ENCODE assay signal across 10 mouse cellular contexts in genomic region chr13:114885171-114885570, GRCm38 (mm10). TPM values are rescaled to one million over a fixed set of nuclear protein-coding genes. Genes with fewer than 3 reads are reported as not detected.
DNase-seq lines count a peak whose midpoint lies in the region; ATAC-seq and TF ChIP-seq lines count a peak whose summit lies in the region.
"Had no signal": no experiment of that assay in that cellular context is flagged by ENCODE, and none has a peak within 500 bp of the region (broad histone marks: within the 10 kb centered on the region; RNA-seq: fewer than 3 reads in every experiment).

No protein-coding gene starts in this region.

- no peaks in the 10 kb centered on the region for H3K36me3 ChIP-seq in kidney, embryonic 16.5 days (ENCODE audit: insufficient read depth, low read length)
- no peaks in the 10 kb centered on the region for H3K36me3 ChIP-seq in liver, embryonic 16.5 days (ENCODE audit: control insufficient read depth, insufficient read depth)
- no peaks in the 10 kb centered on the region for H3K36me3 ChIP-seq in splenic B cell, adult 2 months (ENCODE audit: control insufficient read depth, insufficient read depth, low read length, poor library complexity, severe bottlenecking)
- no peaks in the 10 kb centered on the region for H3K36me3 ChIP-seq in thymus, adult 2 months (ENCODE audit: control insufficient read depth, insufficient read depth, low read length)

- ATAC-seq in kidney, embryonic 16.5 days (ENCODE audit: low FRiP score, low TSS enrichment): no peak
- peak; percentile 24; the same call in 1 of the 2 replicates for ATAC-seq in liver, embryonic 16.5 days (ENCODE audit: low read depth)

- DNase-seq in adrenal gland, adult 2 months: peak; percentile 9
- DNase-seq in adrenal gland, adult 18-20 months (ENCODE audit: low spot score in 2 of 2): no peak
- DNase-seq in kidney, adult 11 months: no peak
- peak; percentile 16 for DNase-seq in splenic B cell, adult 2 months (ENCODE audit: low read depth, low spot score)
- DNase-seq in thymus, adult 2 months: no peak
- DNase-seq in T-cell, adult 2 months (ENCODE audit: low spot score): no peak
- DNase-seq: cerebellum, adult 18-20 months; heart, adult 18-20 months had no signal

- 0 out of 2 replicates have a peak overlapping the region, but pooled peaks have one; percentile 2 for H3K27ac ChIP-seq in kidney, embryonic 16.5 days (ENCODE audit: low read length)
- no peak overlapping the region for H3K27ac ChIP-seq in liver, embryonic 16.5 days (ENCODE audit: low read length)
- H3K27ac ChIP-seq in thymus, adult 2 months (ENCODE audit: control insufficient read depth, insufficient read depth, low read length): no peak overlapping the region

- no peaks in the 10 kb centered on the region for H3K27me3 ChIP-seq in kidney, embryonic 16.5 days (ENCODE audit: insufficient read depth, low read length)
- H3K27me3 ChIP-seq in liver, embryonic 16.5 days (ENCODE audit: control insufficient read depth, insufficient read depth, low read depth, low read length): no peaks in the 10 kb centered on the region
- H3K27me3 ChIP-seq in splenic B cell, adult 2 months (ENCODE audit: control insufficient read depth, insufficient read depth, low read length, poor library complexity, severe bottlenecking): no peaks in the 10 kb centered on the region
- no peaks in the 10 kb centered on the region for H3K27me3 ChIP-seq in thymus, adult 2 months (ENCODE audit: control insufficient read depth, insufficient read depth, low read length)

- no peak overlapping the region for H3K9ac ChIP-seq in kidney, embryonic 16.5 days (replicated peaks; ENCODE audit: low read length)
- H3K9ac ChIP-seq in liver, embryonic 16.5 days (ENCODE audit: low read depth, low read length): no peak overlapping the region

- H3K4me2 ChIP-seq in kidney, embryonic 16.5 days (replicated peaks; ENCODE audit: low read depth, low read length): no peak overlapping the region
- H3K4me2 ChIP-seq in liver, embryonic 16.5 days (ENCODE audit: low read depth, low read length): no peak overlapping the region

- no peaks in the 10 kb centered on the region for H3K9me3 ChIP-seq in kidney, embryonic 16.5 days (ENCODE audit: low read length)
- no peaks in the 10 kb centered on the region for H3K9me3 ChIP-seq in liver, embryonic 16.5 days (replicated peaks; ENCODE audit: control insufficient read depth, low read length)

- no peaks in the 10 kb centered on the region for H3K4me1 ChIP-seq in kidney, embryonic 16.5 days (ENCODE audit: insufficient read depth, low read length)
- H3K4me1 ChIP-seq in liver, embryonic 16.5 days (ENCODE audit: control insufficient read depth, low read depth, low read length): no peaks in the 10 kb centered on the region; the same call in 1 of the 2 replicates
- no peaks in the 10 kb centered on the region for H3K4me1 ChIP-seq in thymus, adult 2 months (replicated peaks; ENCODE audit: control insufficient read depth, insufficient read depth, low read length)

- 64% methylated on average over 9 of the region's 9 CpGs for WGBS in kidney, embryonic 16.5 days
- 13% methylated on average over 9 of the region's 9 CpGs for WGBS in liver, embryonic 16.5 days (ENCODE audit: insufficient replicate concordance)
- 67% methylated on average over 9 of the region's 9 CpGs for WGBS in thymus, adult 2 months

- no peak for TF ChIP-seq CTCF in thymus, adult 2 months (IDR thresholded peaks at IDR 0.05; ENCODE audit: borderline replicate concordance, control insufficient read depth, extremely low read depth, insufficient read depth, low read length, poor library complexity)

- no peak overlapping the region for H3K4me3 ChIP-seq in kidney, embryonic 16.5 days (ENCODE audit: low read length)
- H3K4me3 ChIP-seq in liver, embryonic 16.5 days (ENCODE audit: low read depth, low read length): no peak overlapping the region
- no peak overlapping the region for H3K4me3 ChIP-seq in thymus, adult 2 months (ENCODE audit: control insufficient read depth, insufficient read depth, low read length)

- TF ChIP-seq POLR2A in thymus, adult 2 months (IDR thresholded peaks at IDR 0.05; ENCODE audit: control insufficient read depth, extremely low read depth, insufficient read depth, low read length, poor library complexity): no peak

RNA-seq across cellular contexts. Expression of gene Itga2, which starts 46.7 kb away (rescaled TPM):
- 1 to 10 TPM; 1.5 to 1.6 TPM for total RNA-seq in adrenal gland, adult 2 months (2021)
- polyA plus RNA-seq in adrenal gland, adult 2 months (2012; rRNA removed): 0.17 and 0.19 TPM in 2 replicates
- 1 to 10 TPM; 1.1 to 1.5 TPM for total RNA-seq in adrenal gland, adult 18-20 months (2021)
- polyA plus RNA-seq in kidney, embryonic 16.5 days (2015; fragmentation: Nextera tagmentation; extraction: Ambion mirVana): 2.2 and 2.4 TPM in 2 replicates
- polyA plus RNA-seq in liver, embryonic 16.5 days (2015; fragmentation: Nextera tagmentation; extraction: Ambion mirVana): 0.39 and 0.99 TPM in 2 replicates
- polyA plus RNA-seq in thymus, adult 2 months (2012; rRNA removed): 0.13 and 0.28 TPM in 2 replicates

Comparison
In these comparisons a context has a peak if more than half of its experiments do, and no peak if none do; other contexts are left out.
1. DNase-seq: peak in adrenal gland, adult 2 months (single experiment) and splenic B cell, adult 2 months (single experiment); none in adrenal gland, adult 18-20 months (0 of 2), kidney, adult 11 months (single experiment), thymus, adult 2 months (single experiment) and T-cell, adult 2 months (single experiment).